Mouse (Mus musculus): ENCODE results near the gene Mad1l1. TPM values are rescaled to one million over a fixed set of nuclear protein-coding genes. Genes with fewer than 3 reads are reported as not detected.
"Not testable (repeated sequence)": the region's sequence is repeated elsewhere in the genome, so short reads cannot be mapped to it uniquely, and the experiment has no call there.

The Mad1l1 gene
- 60.8 and 62.7 TPM in 2 replicates for polyA plus RNA-seq (2016; fragmentation: Nextera tagmentation; extraction: Ambion mirVana)

DNA sequence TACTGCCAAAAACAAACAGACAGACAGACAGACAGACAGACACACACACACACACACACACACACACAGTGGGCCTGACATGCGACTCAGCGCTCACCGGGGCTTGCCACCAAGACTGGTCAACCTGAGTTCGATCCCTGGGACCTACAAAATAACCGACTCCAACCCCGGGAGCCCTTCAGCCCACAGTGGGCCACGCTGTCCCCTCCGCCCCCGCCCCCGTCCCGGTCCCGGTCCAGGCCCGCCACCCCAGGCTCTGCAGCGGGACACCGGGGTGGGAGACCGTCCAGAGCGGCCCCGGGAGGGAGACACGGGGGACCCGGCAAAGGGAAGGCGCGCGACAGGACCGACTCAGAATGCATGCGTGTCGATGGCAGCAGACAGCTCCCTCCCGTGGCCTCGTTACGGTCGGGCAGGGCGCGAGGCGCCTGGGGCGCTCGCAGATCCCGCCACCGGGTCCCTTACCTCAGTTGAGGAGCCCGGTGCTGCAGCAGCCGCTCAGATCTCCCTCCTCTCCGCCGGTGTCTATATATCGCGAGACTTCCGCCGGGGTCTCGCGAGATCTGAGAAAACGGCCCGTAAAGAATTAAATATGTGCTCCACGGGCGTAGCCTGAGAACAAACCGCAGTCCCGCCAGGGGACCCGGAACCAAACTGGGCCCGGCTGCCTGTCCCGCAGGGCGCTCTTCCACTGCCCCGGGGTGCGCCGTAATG lies at the start of gene Mad1l1, which contains the start of gene Nudt1:
Gene Mad1l1 (minus strand): TSS at position 511 of the 714 bp plus-strand sequence.
Gene Nudt1 (plus strand): TSS at position 615 of the 714 bp plus-strand sequence.
- Histone ChIP-seq H3K4me3 (peak within 1 kb of the TSS; percentile 83), H3K4me1 (peaks cover 23% of the 10 kb centered on the region), H3K27ac (peak within 1 kb of the TSS; percentile 97), H3K27me3 (ENCODE audit: poor library complexity, severe bottlenecking) (no peaks in the 10 kb centered on the region), H3K36me3 (replicated peaks) (peaks cover 37% of the 10 kb centered on the region), H3K9me3 (no peaks in the 10 kb centered on the region)
- WGBS: under 1% methylated on average over 60 of the region's 60 CpGs
- DNase-seq (ENCODE audit: extremely low spot score, low spot score): peak; percentile 91

DNA sequence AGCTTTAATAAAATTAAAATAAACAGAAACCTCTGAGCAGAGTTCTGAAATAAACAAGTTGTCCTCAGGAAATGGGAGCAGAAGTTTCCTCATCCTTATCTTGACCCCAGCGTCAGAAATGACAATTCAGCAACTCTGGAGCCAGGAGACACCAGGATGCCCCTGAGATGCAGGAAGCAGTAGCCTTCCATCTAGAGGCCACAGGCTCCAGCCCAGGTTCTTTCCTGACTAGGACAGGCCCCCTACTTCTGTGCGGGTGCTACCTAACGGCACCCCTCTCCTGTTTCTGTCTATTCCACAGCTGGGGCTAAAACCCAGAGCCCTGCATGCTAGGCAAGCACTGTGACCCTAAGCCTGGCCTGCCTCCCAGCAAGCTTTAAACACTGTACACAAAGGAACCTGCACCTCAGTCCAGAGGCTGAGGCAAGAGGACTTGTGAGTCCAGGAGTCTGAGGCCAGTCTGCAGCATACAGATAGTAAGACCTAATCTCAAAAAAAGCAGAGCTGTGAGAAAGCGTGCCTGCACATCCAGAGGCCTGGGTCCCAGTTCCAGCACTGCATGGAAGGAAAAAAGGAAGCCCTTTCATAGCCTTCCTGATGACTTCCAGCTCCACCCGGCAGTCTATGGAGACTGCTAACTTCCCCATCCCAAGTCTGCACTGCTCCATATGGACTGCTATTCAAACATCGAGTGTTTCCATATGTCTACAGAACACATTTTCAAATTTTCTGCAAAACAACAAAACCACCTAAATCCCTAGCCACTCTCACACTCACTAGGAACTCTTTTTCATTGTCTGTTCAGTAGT lies 49.3 kb upstream of the Mad1l1 start:
- 87% methylated on average over 6 of the region's 6 CpGs for WGBS
- H3K4me3 ChIP-seq: no peak overlapping the region
- H3K36me3 ChIP-seq (replicated peaks): peaks cover 9% of the 10 kb centered on the region
- no peaks in the 10 kb centered on the region for H3K27me3 ChIP-seq (ENCODE audit: poor library complexity, severe bottlenecking)
- peaks cover 12% of the 10 kb centered on the region for H3K4me1 ChIP-seq
- DNase-seq (ENCODE audit: extremely low spot score, low spot score): no peak
- no peak overlapping the region for H3K27ac ChIP-seq
- no peaks in the 10 kb centered on the region for H3K9me3 ChIP-seq

- WGBS: 96% methylated on average over 2 of the region's 2 CpGs
- H3K36me3 ChIP-seq (replicated peaks): peaks cover 18% of the 10 kb centered on the region
- H3K27me3 ChIP-seq (ENCODE audit: poor library complexity, severe bottlenecking): no peaks in the 10 kb centered on the region
- no peaks in the 10 kb centered on the region for H3K9me3 ChIP-seq
- H3K4me3 ChIP-seq: no peak overlapping the region
- DNase-seq (ENCODE audit: extremely low spot score, low spot score): no peak
- H3K27ac ChIP-seq: no peak overlapping the region
- peaks cover 11% of the 10 kb centered on the region for H3K4me1 ChIP-seq
Observed at GRCm38 (mm10) chr5:140369466-140369865, 48.1 kb upstream of the Mad1l1 start.

DNA sequence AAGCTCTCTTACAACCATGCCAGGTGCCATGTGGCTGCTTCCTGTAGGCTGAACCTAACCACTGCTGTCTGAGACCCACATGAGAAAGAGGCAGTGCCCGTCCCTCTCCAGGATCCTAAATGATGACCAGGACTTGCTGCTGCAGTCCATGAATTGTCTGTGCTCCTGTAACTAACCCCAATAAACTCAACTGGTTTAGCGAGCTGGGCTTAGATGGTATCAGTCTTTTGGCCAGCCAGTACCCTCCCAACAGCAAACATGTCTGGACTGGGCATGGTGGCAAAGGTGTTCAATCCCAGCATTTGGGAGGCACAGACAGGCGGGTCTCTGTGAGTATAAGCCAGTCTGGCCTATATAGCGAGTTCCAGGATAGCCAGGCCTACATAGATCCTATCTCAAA lies 47.6 kb upstream of the Mad1l1 start:
- peaks cover 19% of the 10 kb centered on the region for H3K36me3 ChIP-seq (replicated peaks)
- no peak overlapping the region for H3K27ac ChIP-seq
- no peak for DNase-seq (ENCODE audit: extremely low spot score, low spot score)
- H3K9me3 ChIP-seq: no peaks in the 10 kb centered on the region
- H3K4me3 ChIP-seq: no peak overlapping the region
- WGBS: 94% methylated on average over 4 of the region's 4 CpGs
- H3K27me3 ChIP-seq (ENCODE audit: poor library complexity, severe bottlenecking): no peaks in the 10 kb centered on the region
- peaks cover 6% of the 10 kb centered on the region for H3K4me1 ChIP-seq

GRCm38 (mm10) chr5:140368126-140368525 lies 46.8 kb upstream of the Mad1l1 start:
- H3K9me3 ChIP-seq; H3K27me3 ChIP-seq (ENCODE audit: poor library complexity, severe bottlenecking); DNase-seq (ENCODE audit: extremely low spot score, low spot score); H3K4me1 ChIP-seq; H3K27ac ChIP-seq; H3K4me3 ChIP-seq: not testable (repeated sequence)
- H3K36me3 ChIP-seq (replicated peaks): peaks cover 27% of the 10 kb centered on the region
- 94% methylated on average over 2 of the region's 2 CpGs for WGBS

DNA sequence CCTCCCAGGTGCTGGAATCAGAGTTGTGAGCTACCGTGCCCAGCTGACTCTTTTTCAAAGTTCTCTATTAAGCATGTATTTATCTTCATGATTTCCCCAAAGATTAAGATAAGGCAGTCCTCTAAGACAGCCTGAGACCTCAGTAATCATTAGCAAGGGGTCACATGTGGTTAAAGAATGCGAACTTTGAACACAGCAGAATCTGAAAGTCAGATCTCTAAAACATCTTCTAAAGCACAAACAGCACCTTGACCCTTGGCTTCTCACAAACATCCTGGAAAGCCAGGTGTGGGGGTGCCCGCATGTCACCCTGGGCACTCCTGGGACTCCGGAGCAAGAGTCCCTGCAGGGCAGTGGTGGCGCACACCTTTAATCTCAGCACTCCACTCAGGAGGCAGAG lies 43.1 kb upstream of the Mad1l1 start:
- Histone ChIP-seq H3K9me3 (peaks cover 6% of the 10 kb centered on the region; the same call in 1 of the 2 replicates), H3K4me1 (0 out of 2 replicates have a peak, but pooled peaks cover 4% of the 10 kb centered on the region), H3K27ac (no peak overlapping the region), H3K36me3 (replicated peaks) (peaks cover 36% of the 10 kb centered on the region), H3K27me3 (ENCODE audit: poor library complexity, severe bottlenecking) (no peaks in the 10 kb centered on the region), H3K4me3 (no peak overlapping the region)
- WGBS: 96% methylated on average over 5 of the region's 5 CpGs
- no peak for DNase-seq (ENCODE audit: extremely low spot score, low spot score)

DNA sequence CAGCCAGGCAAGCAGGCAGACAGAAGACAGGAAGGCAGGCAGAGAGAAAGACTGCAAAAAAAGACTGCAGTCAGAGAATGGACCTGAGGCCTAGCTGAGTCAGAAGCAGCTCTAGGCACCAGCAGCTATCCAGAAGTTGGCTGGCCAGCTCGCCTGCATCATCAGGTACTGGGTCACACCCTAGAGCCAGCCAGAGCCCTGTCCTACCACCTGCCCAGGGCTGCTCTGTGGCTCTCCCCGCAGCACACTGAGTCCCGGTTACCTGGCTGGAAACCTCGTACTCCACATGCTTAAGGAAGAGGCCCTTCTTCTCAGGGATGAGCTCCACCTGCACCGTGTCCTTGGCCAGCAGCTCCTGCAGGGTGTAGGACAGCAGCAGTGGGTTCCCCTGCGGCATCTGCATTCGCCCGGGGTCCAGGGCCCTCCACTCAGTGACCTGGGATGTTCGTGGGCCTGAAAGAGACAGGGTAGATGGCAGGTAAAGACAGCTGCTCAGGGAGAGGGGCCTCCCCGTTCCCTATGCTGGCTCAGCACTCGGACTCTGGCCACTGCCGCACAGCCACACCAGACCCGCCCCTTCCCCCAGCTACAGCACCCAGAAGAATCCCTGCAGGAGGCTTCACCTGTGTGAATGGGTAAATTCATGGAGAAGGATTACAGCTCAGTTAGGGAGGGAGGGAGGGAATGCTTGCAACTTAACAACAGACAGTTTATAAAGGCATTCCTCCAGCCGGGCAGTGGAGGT lies 38.8 kb upstream of the Mad1l1 start:
- Histone ChIP-seq H3K4me3 (no peak overlapping the region), H3K27ac (no peak overlapping the region), H3K9me3 (peaks cover 6% of the 10 kb centered on the region; the same call in 1 of the 2 replicates), H3K36me3 (replicated peaks) (peaks cover 60% of the 10 kb centered on the region), H3K4me1 (0 out of 2 replicates have a peak, but pooled peaks cover 4% of the 10 kb centered on the region), H3K27me3 (ENCODE audit: poor library complexity, severe bottlenecking) (no peaks in the 10 kb centered on the region)
- DNase-seq (ENCODE audit: extremely low spot score, low spot score): no peak
- whole genome bisulfite sequencing: 78% methylated on average over 14 of the region's 14 CpGs

DNA sequence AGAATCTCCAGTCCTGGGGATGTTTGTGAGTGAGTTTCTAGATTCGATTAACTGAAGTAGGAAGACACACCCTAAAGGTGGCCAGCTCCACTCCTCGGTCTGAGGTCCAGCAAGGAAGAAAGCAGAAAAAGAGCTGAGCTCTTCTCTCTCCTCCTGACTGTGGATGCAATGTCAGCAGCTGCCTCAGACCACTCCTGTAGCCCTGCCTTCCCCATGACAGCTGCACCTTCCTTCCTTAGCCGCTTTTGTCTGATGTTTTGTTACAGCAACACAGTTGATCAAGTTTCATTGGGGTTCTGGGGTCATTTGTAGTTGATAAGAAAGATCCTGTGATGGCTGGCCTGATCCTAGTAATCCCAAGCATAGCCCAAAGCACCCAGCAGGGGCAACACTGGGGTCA lies 36.1 kb upstream of the Mad1l1 start:
- Histone ChIP-seq H3K36me3 (replicated peaks) (peaks cover 73% of the 10 kb centered on the region), H3K4me1 (0 out of 2 replicates have a peak, but pooled peaks cover 4% of the 10 kb centered on the region), H3K27ac (no peak overlapping the region), H3K4me3 (no peak overlapping the region), H3K9me3 (no peaks in the 10 kb centered on the region), H3K27me3 (ENCODE audit: poor library complexity, severe bottlenecking) (no peaks in the 10 kb centered on the region)
- no peak for DNase-seq (ENCODE audit: extremely low spot score, low spot score)
- 100% methylated on average over 3 of the region's 3 CpGs for WGBS

- Histone ChIP-seq H3K9me3 (no peaks in the 10 kb centered on the region), H3K4me1 (no peaks in the 10 kb centered on the region), H3K27me3 (ENCODE audit: poor library complexity, severe bottlenecking) (no peaks in the 10 kb centered on the region), H3K4me3 (no peak overlapping the region), H3K36me3 (replicated peaks) (peaks cover 88% of the 10 kb centered on the region), H3K27ac (0 out of 2 replicates have a peak overlapping the region, but pooled peaks have one; percentile 44)
- WGBS: 92% methylated on average over 11 of the region's 11 CpGs
- no peak for DNase-seq (ENCODE audit: extremely low spot score, low spot score)
Observed at GRCm38 (mm10) chr5:140355934-140356333, 34.6 kb upstream of the Mad1l1 start.

DNA sequence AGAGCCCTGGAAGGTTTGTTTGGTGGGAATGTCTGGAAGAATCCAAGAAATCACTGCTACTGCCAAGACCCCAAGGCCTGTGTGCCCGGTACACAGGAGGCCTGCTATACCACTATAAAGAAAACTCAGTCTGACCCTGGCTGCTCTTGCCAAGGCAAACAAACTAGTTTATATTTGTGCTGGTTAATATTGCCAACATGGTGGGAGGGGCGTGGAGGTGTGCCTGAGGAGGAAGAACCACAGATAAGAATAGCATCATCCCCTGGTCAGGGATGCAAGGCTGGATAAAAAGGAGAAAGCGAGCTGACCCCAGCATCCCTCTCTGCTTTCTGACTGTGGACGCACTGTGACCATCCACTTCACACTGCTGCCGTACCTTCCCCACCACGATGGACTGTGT lies 31.0 kb upstream of the Mad1l1 start:
- Histone ChIP-seq H3K27me3 (ENCODE audit: poor library complexity, severe bottlenecking) (no peaks in the 10 kb centered on the region), H3K4me3 (no peak overlapping the region), H3K27ac (no peak overlapping the region), H3K36me3 (replicated peaks) (peaks cover 90% of the 10 kb centered on the region), H3K4me1 (no peaks in the 10 kb centered on the region), H3K9me3 (no peaks in the 10 kb centered on the region)
- WGBS: 98% methylated on average over 6 of the region's 6 CpGs
- no peak for DNase-seq (ENCODE audit: extremely low spot score, low spot score)

DNA sequence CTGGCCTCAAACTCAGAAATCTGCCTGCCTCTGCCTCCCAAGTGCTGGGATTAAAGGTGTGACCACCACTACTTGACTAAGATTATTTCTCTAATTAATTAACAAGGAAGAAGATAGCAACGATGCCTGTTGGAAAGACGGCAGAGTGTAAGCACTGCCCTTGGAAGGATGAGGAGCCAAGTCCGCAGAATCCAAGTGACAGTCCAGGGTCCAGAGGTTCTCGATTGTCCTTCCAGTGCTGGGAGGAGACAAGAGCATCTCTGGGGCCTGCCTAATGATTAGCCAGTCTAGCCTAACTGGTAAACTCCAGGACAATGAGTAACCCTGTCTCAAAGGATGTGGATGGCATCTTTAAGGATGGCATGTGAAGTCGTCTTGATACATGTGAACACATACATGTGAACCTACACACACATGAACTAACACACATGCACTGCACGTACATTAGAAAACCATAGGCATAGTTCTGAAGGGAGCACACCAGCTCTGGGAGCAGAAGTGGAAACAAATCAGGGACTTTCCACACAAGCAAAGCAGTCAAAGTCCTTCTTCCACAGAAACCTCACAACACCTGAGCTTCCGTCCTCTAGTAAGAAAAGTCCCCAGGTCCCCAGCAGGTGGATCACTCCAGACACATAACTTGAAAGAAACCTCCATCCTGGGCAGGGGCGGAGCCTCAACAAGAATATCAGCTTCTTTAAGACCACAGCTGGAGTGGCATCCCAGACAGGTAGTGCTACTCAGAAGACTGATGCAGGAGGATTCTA lies 29.6 kb upstream of the Mad1l1 start:
- H3K27me3 ChIP-seq (ENCODE audit: poor library complexity, severe bottlenecking): no peaks in the 10 kb centered on the region
- H3K9me3 ChIP-seq: no peaks in the 10 kb centered on the region
- no peak for DNase-seq (ENCODE audit: extremely low spot score, low spot score)
- peaks cover 90% of the 10 kb centered on the region for H3K36me3 ChIP-seq (replicated peaks)
- no peaks in the 10 kb centered on the region for H3K4me1 ChIP-seq
- no peak overlapping the region for H3K27ac ChIP-seq
- 96% methylated on average over 8 of the region's 8 CpGs for WGBS
- H3K4me3 ChIP-seq: no peak overlapping the region

DNA sequence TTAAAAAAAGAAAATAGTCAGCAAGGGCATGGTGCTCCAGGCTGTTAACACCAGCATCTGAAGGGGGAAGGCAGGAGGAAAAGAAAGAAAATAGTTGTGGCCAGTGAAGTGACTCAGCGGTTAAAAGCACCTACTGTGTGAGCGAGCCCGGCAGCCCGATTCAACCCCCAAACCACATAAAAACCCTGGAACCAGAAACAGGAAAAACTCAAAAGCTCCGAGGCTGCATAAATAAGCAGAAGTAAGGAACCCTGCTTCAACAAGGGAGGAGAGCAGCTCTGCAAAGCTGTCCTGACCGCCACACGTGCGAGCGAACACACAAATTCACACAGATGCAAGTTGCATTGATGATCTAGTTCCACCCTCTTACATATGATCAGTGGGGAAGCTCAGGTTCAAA lies 28.5 kb upstream of the Mad1l1 start:
- no peak for DNase-seq (ENCODE audit: extremely low spot score, low spot score)
- Histone ChIP-seq H3K9me3 (no peaks in the 10 kb centered on the region), H3K4me1 (no peaks in the 10 kb centered on the region), H3K36me3 (replicated peaks) (peaks cover 89% of the 10 kb centered on the region), H3K27me3 (ENCODE audit: poor library complexity, severe bottlenecking) (no peaks in the 10 kb centered on the region), H3K27ac (no peak overlapping the region), H3K4me3 (no peak overlapping the region)
- 96% methylated on average over 9 of the region's 9 CpGs for WGBS

All from forebrain, embryonic 10.5 days (tissue).